Mouse (Mus musculus): ENCODE results near the gene Col6a1. TPM values are rescaled to one million over a fixed set of nuclear protein-coding genes. Genes with fewer than 3 reads are reported as not detected.

Gene Col6a1
- polyA plus RNA-seq, 1 experiment from 2014 or later = 152 TPM

- Histone ChIP-seq H3K4me3 (no peak overlapping the region), H3K36me3 (no peaks in the 10 kb centered on the region), H3K9me3 (no peaks in the 10 kb centered on the region), H3K9ac (no peak overlapping the region), H3K27me3 (no peaks in the 10 kb centered on the region), H3K4me1 (no peaks in the 10 kb centered on the region), H3K27ac (peak overlapping the region; percentile 39; the same call in 1 of the 2 replicates), H3K4me2 (replicated peaks) (no peak overlapping the region)
- no peak for ATAC-seq (ENCODE audit: low FRiP score, low read depth)
- 72% methylated on average over 10 of the region's 10 CpGs for WGBS
Measured at GRCm38 (mm10) chr10:76695283-76695885, 30.6 kb downstream of the Col6a1 start.

- H3K4me1 ChIP-seq = no peaks in the 10 kb centered on the region
- no peaks in the 10 kb centered on the region for H3K9me3 ChIP-seq
- H3K4me3 ChIP-seq = no peak overlapping the region
- no peaks in the 10 kb centered on the region for H3K27me3 ChIP-seq
- H3K9ac ChIP-seq = no peak overlapping the region
- peak overlapping the region; percentile 39; the same call in 1 of the 2 replicates for H3K27ac ChIP-seq
- no peak for ATAC-seq (ENCODE audit: low FRiP score, low read depth)
- H3K4me2 ChIP-seq (replicated peaks) = no peak overlapping the region
- WGBS = 46% methylated on average over 7 of the region's 7 CpGs
- H3K36me3 ChIP-seq = no peaks in the 10 kb centered on the region
Measured at GRCm38 (mm10) chr10:76694765-76695164, 31.2 kb downstream of the Col6a1 start.

GRCm38 (mm10) chr10:76693446-76693845, 32.5 kb downstream of the Col6a1 start:
- Histone ChIP-seq H3K4me3 (no peak overlapping the region), H3K9ac (no peak overlapping the region), H3K27ac (no peak overlapping the region), H3K27me3 (no peaks in the 10 kb centered on the region), H3K36me3 (no peaks in the 10 kb centered on the region), H3K9me3 (no peaks in the 10 kb centered on the region), H3K4me1 (no peaks in the 10 kb centered on the region), H3K4me2 (replicated peaks) (no peak overlapping the region)
- 74% methylated on average over 2 of the region's 2 CpGs for WGBS
- ATAC-seq (ENCODE audit: low FRiP score, low read depth) = no peak

GRCm38 (mm10) chr10:76685451-76686017, 40.4 kb downstream of the Col6a1 start:
- no peak overlapping the region for H3K4me2 ChIP-seq (replicated peaks)
- 91% methylated on average over 10 of the region's 10 CpGs for WGBS
- no peaks in the 10 kb centered on the region for H3K36me3 ChIP-seq
- H3K4me3 ChIP-seq = no peak overlapping the region
- H3K4me1 ChIP-seq = peaks cover 22% of the 10 kb centered on the region
- H3K27ac ChIP-seq = no peak overlapping the region
- no peak overlapping the region for H3K9ac ChIP-seq
- no peak for ATAC-seq (ENCODE audit: low FRiP score, low read depth)
- H3K27me3 ChIP-seq = no peaks in the 10 kb centered on the region
- no peaks in the 10 kb centered on the region for H3K9me3 ChIP-seq

GRCm38 (mm10) chr10:76683977-76684376, 42.0 kb downstream of the Col6a1 start:
- Histone ChIP-seq H3K27me3 (no peaks in the 10 kb centered on the region), H3K4me2 (replicated peaks) (no peak overlapping the region), H3K36me3 (no peaks in the 10 kb centered on the region), H3K9me3 (no peaks in the 10 kb centered on the region), H3K9ac (no peak overlapping the region), H3K4me1 (peaks cover 24% of the 10 kb centered on the region), H3K4me3 (no peak overlapping the region), H3K27ac (no peak overlapping the region)
- 88% methylated on average over 12 of the region's 12 CpGs for WGBS
- ATAC-seq (ENCODE audit: low FRiP score, low read depth) = no peak

GRCm38 (mm10) chr10:76683461-76683860, 42.5 kb downstream of the Col6a1 start:
- H3K36me3 ChIP-seq = no peaks in the 10 kb centered on the region
- no peaks in the 10 kb centered on the region for H3K27me3 ChIP-seq
- no peaks in the 10 kb centered on the region for H3K9me3 ChIP-seq
- no peak overlapping the region for H3K4me3 ChIP-seq
- WGBS = 72% methylated on average over 7 of the region's 7 CpGs
- H3K4me2 ChIP-seq (replicated peaks) = no peak overlapping the region
- no peak for ATAC-seq (ENCODE audit: low FRiP score, low read depth)
- no peak overlapping the region for H3K9ac ChIP-seq
- H3K27ac ChIP-seq = no peak overlapping the region
- peaks cover 24% of the 10 kb centered on the region for H3K4me1 ChIP-seq

- Histone ChIP-seq H3K27ac (no peak overlapping the region), H3K4me1 (peaks cover 28% of the 10 kb centered on the region), H3K9me3 (no peaks in the 10 kb centered on the region), H3K9ac (no peak overlapping the region), H3K4me3 (no peak overlapping the region), H3K36me3 (no peaks in the 10 kb centered on the region), H3K27me3 (no peaks in the 10 kb centered on the region), H3K4me2 (replicated peaks) (no peak overlapping the region)
- ATAC-seq (ENCODE audit: low FRiP score, low read depth) = 0 out of 2 replicates have a peak, but pooled peaks have one; percentile 40
- 54% methylated on average over 3 of the region's 3 CpGs for WGBS
Measured at GRCm38 (mm10) chr10:76681882-76682281, 44.1 kb downstream of the Col6a1 start.

GRCm38 (mm10) chr10:76680758-76681650, 45.0 kb downstream of the Col6a1 start:
- Histone ChIP-seq H3K9me3 (no peaks in the 10 kb centered on the region), H3K4me2 (replicated peaks) (no peak overlapping the region), H3K27me3 (no peaks in the 10 kb centered on the region), H3K36me3 (no peaks in the 10 kb centered on the region), H3K4me1 (peaks cover 28% of the 10 kb centered on the region), H3K4me3 (no peak overlapping the region), H3K9ac (no peak overlapping the region), H3K27ac (no peak overlapping the region; the same call in 1 of the 2 replicates)
- 78% methylated on average over 6 of the region's 6 CpGs for WGBS
- no peak for ATAC-seq (ENCODE audit: low FRiP score, low read depth)

GRCm38 (mm10) chr10:76678122-76678521, 47.8 kb downstream of the Col6a1 start:
- no peak overlapping the region for H3K9ac ChIP-seq
- no peak overlapping the region for H3K27ac ChIP-seq
- H3K4me1 ChIP-seq = peaks cover 28% of the 10 kb centered on the region
- no peak overlapping the region for H3K4me2 ChIP-seq (replicated peaks)
- H3K9me3 ChIP-seq = no peaks in the 10 kb centered on the region
- ATAC-seq (ENCODE audit: low FRiP score, low read depth) = no peak
- no peaks in the 10 kb centered on the region for H3K36me3 ChIP-seq
- H3K4me3 ChIP-seq = no peak overlapping the region
- no peaks in the 10 kb centered on the region for H3K27me3 ChIP-seq
- WGBS = 61% methylated on average over 7 of the region's 7 CpGs

- H3K9me3 ChIP-seq = no peaks in the 10 kb centered on the region
- 87% methylated on average over 2 of the region's 2 CpGs for WGBS
- no peak overlapping the region for H3K27ac ChIP-seq
- H3K36me3 ChIP-seq = no peaks in the 10 kb centered on the region
- H3K4me3 ChIP-seq = no peak overlapping the region
- H3K4me2 ChIP-seq (replicated peaks) = no peak overlapping the region
- ATAC-seq (ENCODE audit: low FRiP score, low read depth) = no peak
- H3K27me3 ChIP-seq = no peaks in the 10 kb centered on the region
- no peak overlapping the region for H3K9ac ChIP-seq
- peaks cover 18% of the 10 kb centered on the region for H3K4me1 ChIP-seq
Measured at GRCm38 (mm10) chr10:76675268-76675667, 50.7 kb downstream of the Col6a1 start.

- Histone ChIP-seq H3K27me3 (no peaks in the 10 kb centered on the region), H3K27ac (no peak overlapping the region), H3K4me2 (replicated peaks) (no peak overlapping the region), H3K4me1 (peaks cover 18% of the 10 kb centered on the region), H3K9me3 (no peaks in the 10 kb centered on the region), H3K4me3 (no peak overlapping the region), H3K36me3 (no peaks in the 10 kb centered on the region), H3K9ac (no peak overlapping the region)
- 85% methylated on average over 6 of the region's 6 CpGs for WGBS
- no peak for ATAC-seq (ENCODE audit: low FRiP score, low read depth)
Measured at GRCm38 (mm10) chr10:76674581-76674980, 51.4 kb downstream of the Col6a1 start.

- Histone ChIP-seq H3K4me1 (peaks cover 15% of the 10 kb centered on the region), H3K27ac (peak overlapping the region; percentile 73), H3K9me3 (peaks cover 4% of the 10 kb centered on the region), H3K4me2 (replicated peaks) (no peak overlapping the region), H3K36me3 (no peaks in the 10 kb centered on the region), H3K27me3 (no peaks in the 10 kb centered on the region), H3K9ac (no peak overlapping the region), H3K4me3 (no peak overlapping the region)
- peak; percentile 76 for ATAC-seq (ENCODE audit: low FRiP score, low read depth)
- 47% methylated on average over 9 of the region's 9 CpGs for WGBS
Measured at GRCm38 (mm10) chr10:76671939-76672338, 54.0 kb downstream of the Col6a1 start.

Data from limb, embryonic 13.5 days (tissue).